Mouse (Mus musculus) mammary gland, adult 2 months (tissue): ENCODE data around the gene Slc1a5. TPM values are rescaled to one million over a fixed set of nuclear protein-coding genes. Genes with fewer than 3 reads are reported as not detected.

Experiments
- polyA plus RNA-seq: library from polyadenylated mRNA; depleted of rRNA; stranded (reverse); fragments of >200 nt; gene quantifications from 2 replicates; pipeline ENCODE4 v1.2.3, GENCODE M21; 2012; ENCODE audit warnings: low replicate concordance; rRNA removed

Gene Slc1a5
- polyA plus RNA-seq, result 809 and 1,134 TPM in 2 replicates

DNA sequence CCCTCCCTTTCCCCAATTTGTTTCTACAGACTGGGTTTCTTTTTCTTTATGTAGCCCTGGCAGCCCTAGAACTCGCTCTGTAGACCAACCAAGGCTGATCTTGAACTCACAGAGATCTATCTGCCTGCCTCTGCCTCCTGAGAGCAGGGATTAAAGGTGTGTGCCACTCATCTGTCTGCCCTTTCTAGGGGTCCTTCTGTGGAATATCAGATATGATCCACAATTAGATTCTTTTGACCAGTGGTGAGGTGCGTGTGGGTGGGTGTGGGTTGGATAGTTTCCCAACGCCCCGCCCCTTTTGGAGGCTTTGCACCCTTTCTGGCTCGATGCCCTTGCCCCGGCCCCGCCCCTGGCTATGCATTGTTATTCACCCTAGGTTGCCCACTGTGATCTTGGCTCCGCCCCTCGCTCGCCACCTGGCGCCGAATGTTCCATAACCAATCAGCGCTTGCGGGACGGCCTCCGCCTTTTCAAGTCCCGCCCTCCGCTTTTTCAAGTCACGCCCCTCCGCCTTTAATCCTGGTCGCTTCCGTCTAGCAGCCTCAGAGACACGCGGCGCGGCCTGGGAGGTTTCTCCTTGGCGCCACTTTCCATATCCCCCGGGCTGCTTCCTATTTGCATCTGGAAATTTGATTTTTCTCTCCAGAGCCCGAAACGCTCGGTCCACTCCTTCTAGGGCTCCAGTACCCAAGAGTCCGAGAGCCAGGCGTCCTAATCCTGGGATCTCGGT, at the start of gene Slc1a5:
Gene Slc1a5 (plus strand): TSS at position 516 of the 730 bp plus-strand sequence.

DNA sequence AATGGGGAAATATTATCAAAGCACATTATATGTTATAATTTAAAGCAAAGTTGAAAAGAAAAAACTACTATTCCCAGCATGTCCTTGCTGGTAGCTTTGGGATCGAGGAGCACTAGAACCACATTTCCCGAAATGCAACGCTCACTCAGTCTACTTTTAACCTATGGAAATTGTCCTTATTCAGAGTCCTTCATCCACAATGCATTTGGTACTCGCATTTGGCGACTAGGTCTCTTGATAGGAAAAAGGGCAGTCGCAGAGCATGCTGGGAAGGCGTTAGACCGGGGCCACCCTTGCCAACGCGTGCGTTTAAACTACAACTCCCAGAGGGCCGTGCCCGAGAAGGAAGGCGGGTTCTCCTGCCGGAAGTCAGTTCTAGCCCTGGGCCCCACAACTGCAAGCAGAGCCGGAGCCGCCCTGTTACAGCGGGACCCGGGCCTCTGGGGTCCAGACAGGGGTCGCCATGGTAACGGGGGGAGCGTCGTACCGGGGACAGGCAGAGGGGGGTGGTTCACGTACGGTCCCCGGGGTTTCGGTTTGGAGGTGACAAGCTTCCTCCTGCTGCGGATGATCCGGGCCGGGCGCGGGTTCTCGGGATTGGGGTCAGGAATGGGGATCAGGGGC, 43.0 kb upstream of the Slc1a5 start, which contains the start of gene Ap2s1:
Gene Ap2s1 (plus strand): TSS at position 338 of the 624 bp plus-strand sequence.

DNA sequence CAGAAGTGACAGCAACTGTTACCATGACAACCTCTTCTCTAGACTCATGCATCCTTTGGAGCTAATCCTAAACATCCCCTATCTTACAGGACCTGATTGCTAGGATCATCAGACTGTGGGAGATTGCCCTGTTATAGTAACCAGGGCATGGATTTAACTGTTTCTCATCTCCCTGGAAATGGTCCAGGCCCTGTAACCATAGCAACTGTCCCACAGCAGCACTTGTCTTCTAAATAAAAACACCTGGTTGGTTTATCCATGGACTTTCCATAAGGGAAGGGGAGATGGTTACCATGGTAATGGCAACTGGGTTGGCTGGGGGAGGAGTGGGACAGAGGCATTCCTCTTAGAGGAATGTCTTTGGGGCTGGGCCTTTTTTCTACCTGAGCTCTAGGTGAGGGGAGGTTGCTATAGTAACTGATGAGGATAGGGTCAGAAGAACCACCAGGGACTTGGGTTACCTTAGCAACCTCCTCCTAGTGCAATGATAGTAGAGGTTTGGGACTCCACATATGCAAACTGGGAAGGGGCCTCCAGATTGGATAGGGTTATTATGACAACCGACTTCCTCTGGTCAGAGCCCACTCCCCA, 34.3 kb downstream of the Slc1a5 start, which contains the start of gene Strn4:
Gene Strn4 (plus strand): TSS at position 539 of the 591 bp plus-strand sequence.

DNA sequence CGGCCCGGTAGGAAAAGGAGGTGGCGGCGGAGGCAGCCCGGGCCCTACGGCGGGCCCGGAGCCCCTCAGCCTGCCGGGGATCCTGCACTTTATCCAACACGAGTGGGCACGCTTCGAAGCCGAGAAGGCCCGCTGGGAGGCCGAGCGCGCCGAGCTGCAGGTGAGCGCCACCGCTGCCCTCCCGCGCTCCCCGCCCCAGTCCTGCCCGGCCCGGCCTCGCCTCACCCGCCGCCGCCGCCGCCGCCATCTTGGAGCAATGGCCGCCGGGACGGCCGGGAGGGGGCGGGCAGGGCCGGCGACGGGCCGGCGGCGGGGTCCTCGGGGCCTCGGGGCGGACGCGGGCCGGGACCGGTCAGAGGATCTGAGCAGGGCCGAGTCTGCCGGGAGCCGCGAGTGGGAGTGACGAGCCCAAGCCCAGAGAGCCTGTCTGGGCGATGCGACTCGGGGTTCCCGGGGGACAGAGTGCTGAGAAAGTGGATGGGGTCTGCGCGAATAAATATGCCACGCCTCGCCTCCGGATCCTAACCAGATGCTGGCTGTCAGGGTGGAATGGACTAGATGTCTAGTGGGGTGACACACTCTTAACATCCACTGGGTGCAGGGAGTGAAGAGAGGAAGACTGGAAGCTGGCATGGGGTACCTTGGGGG, 35.5 kb downstream of the Slc1a5 start, which contains the start of gene Fkrp:
Gene Fkrp (minus strand): TSS at position 258 of the 648 bp plus-strand sequence.

DNA sequence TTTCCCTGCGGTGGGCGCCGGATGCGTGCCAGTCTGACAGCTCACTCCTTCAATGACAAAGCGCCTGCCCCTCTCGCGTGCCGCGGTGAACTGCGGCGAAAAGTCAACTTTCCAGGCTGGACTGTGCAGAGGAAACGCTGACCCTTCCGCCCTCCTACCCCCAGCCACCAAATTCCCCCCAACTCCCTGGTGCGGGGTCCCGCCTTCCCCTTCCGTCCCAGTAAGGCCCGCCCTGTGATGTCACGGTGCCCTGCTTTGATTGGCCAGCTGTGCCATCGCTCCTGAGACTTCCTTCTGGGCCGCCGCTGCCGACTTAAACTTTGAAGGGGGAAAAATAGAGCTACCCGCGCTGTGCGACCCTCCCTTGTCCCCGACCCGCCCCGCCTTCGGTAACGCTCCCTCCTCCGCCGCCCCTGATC, 61.5 kb downstream of the Slc1a5 start, which contains the start of gene Prkd2:
Gene Prkd2 (plus strand): TSS at position 258 of the 419 bp plus-strand sequence.

Other genes with a start within 250 kb of the Slc1a5 start
- gene Arhgap35, start 166.3 kb upstream of the Slc1a5 start, polyA plus RNA-seq, result 20.1 and 23.3 TPM in 2 replicates
- 0.12 TPM in 1 of 2 replicates, not detected in the other for gene Ceacam15, start 105.6 kb upstream of the Slc1a5 start, polyA plus RNA-seq
- gene Ceacam9, start 59.4 kb upstream of the Slc1a5 start, polyA plus RNA-seq, result not detected in 2 replicates
- gene Ap2s1, start 42.9 kb upstream of the Slc1a5 start, polyA plus RNA-seq, result 260 and 370 TPM in 2 replicates
- 141 and 162 TPM in 2 replicates for gene Strn4, start 34.5 kb downstream of the Slc1a5 start, polyA plus RNA-seq
- 33.1 and 43.1 TPM in 2 replicates for gene Fkrp, start 35.4 kb downstream of the Slc1a5 start, polyA plus RNA-seq
- 82.5 and 189 TPM in 2 replicates for gene Prkd2, start 61.6 kb downstream of the Slc1a5 start, polyA plus RNA-seq
- gene Dact3, start 94.0 kb downstream of the Slc1a5 start, polyA plus RNA-seq, result 7.8 and 31.1 TPM in 2 replicates
- 2.8 and 5.1 TPM in 2 replicates for gene Gng8, start 110.4 kb downstream of the Slc1a5 start, polyA plus RNA-seq
- 13.2 and 18.8 TPM in 2 replicates for gene Ptgir, start 125.2 kb downstream of the Slc1a5 start, polyA plus RNA-seq
- gene Calm3, start 142.8 kb downstream of the Slc1a5 start, polyA plus RNA-seq, result 244 and 340 TPM in 2 replicates
- gene Pnmal2, start 163.3 kb downstream of the Slc1a5 start, polyA plus RNA-seq, result 1.1 and 1.2 TPM in 2 replicates
- not detected in 2 replicates for gene Pnmal1, start 178.3 kb downstream of the Slc1a5 start, polyA plus RNA-seq
- gene Gm42372, start 201.7 kb downstream of the Slc1a5 start, polyA plus RNA-seq, result 0.14 and 0.25 TPM in 2 replicates
- 2.2 TPM in 2 replicates for gene Ccdc8, start 211.4 kb downstream of the Slc1a5 start, polyA plus RNA-seq
- gene Ppp5c, start 246.6 kb downstream of the Slc1a5 start, polyA plus RNA-seq, result 180 and 181 TPM in 2 replicates